Mouse (Mus musculus) heart, embryonic 11.5 days (tissue): Measurements from ENCODE around the gene Tubb3. TPM values are rescaled to one million over a fixed set of nuclear protein-coding genes. Genes with fewer than 3 reads are reported as not detected.

Source experiments
- ATAC-seq: fragments of 200-750 bp; cut with Nextera tagmentation; replicated peaks from 2 replicates; pipeline ENCODE4 v1.8.0; 2017; ENCODE audit warnings: moderate library complexity; ENCODE audit not compliant: insufficient number of reproducible peaks, low FRiP score, low TSS enrichment
- H3K27ac ChIP-seq: fragments of 300-500 bp; sonication (generic); 2 replicates; pipeline ENCODE4 v1.5.1; 2014; ENCODE audit warnings: mild to moderate bottlenecking, low read depth, low read length
- H3K27me3 ChIP-seq: fragments of 300-500 bp; sonication (generic); 2 replicates; pipeline ENCODE4 v1.6.1; 2014; ENCODE audit warnings: mild to moderate bottlenecking, low read length, mixed read lengths; ENCODE audit not compliant: control insufficient read depth, insufficient read depth
- H3K36me3 ChIP-seq: fragments of 300-500 bp; sonication (generic); 2 replicates; pipeline ENCODE4 v1.6.1; 2014; ENCODE audit warnings: mild to moderate bottlenecking, low read length, moderate library complexity, mixed read lengths; ENCODE audit not compliant: control insufficient read depth, insufficient read depth
- H3K4me1 ChIP-seq: fragments of 300-500 bp; sonication (generic); 2 replicates; pipeline ENCODE4 v1.6.1; 2014; ENCODE audit warnings: low read length; ENCODE audit not compliant: control insufficient read depth, insufficient read depth
- H3K4me2 ChIP-seq: fragments of 300-500 bp; sonication (generic); 2 replicates; pipeline ENCODE4 v1.6.1; 2014; ENCODE audit warnings: mild to moderate bottlenecking, moderate library complexity
- H3K4me3 ChIP-seq: fragments of 300-500 bp; sonication (generic); 2 replicates; pipeline ENCODE4 v1.5.1; 2014; ENCODE audit warnings: low read depth, low read length
- H3K9ac ChIP-seq: fragments of 300-500 bp; sonication (generic); 2 replicates; pipeline ENCODE4 v1.6.1; 2014; ENCODE audit warnings: mild to moderate bottlenecking, low read depth, low read length, moderate library complexity
- H3K9me3 ChIP-seq: fragments of 300-500 bp; sonication (generic); replicated peaks from 2 replicates; pipeline ENCODE4 v1.6.1; 2016; ENCODE audit warnings: low read length; ENCODE audit not compliant: control insufficient read depth
- WGBS: fragments of 180-500 bp; shearing (Covaris S2); extraction: QIAGEN DNeasy Blood & Tissue Kit; methylation state at CpG from one replicate; pipeline ENCODE4 v1.1.7; 2014; ENCODE audit not compliant: insufficient replicate concordance; 5-methylcytosine and 5-hydroxymethylcytosine counted together
- polyA plus RNA-seq: library from polyadenylated mRNA; unstranded; fragments of >200 nt; fragmentation: Nextera tagmentation; extraction: Ambion mirVana; gene quantifications from 2 replicates; pipeline ENCODE4 v1.2.1, GENCODE M21; 2014

Tubb3 gene
- polyA plus RNA-seq, 1 experiment from 2014 or later, result 13.8 TPM

DNA sequence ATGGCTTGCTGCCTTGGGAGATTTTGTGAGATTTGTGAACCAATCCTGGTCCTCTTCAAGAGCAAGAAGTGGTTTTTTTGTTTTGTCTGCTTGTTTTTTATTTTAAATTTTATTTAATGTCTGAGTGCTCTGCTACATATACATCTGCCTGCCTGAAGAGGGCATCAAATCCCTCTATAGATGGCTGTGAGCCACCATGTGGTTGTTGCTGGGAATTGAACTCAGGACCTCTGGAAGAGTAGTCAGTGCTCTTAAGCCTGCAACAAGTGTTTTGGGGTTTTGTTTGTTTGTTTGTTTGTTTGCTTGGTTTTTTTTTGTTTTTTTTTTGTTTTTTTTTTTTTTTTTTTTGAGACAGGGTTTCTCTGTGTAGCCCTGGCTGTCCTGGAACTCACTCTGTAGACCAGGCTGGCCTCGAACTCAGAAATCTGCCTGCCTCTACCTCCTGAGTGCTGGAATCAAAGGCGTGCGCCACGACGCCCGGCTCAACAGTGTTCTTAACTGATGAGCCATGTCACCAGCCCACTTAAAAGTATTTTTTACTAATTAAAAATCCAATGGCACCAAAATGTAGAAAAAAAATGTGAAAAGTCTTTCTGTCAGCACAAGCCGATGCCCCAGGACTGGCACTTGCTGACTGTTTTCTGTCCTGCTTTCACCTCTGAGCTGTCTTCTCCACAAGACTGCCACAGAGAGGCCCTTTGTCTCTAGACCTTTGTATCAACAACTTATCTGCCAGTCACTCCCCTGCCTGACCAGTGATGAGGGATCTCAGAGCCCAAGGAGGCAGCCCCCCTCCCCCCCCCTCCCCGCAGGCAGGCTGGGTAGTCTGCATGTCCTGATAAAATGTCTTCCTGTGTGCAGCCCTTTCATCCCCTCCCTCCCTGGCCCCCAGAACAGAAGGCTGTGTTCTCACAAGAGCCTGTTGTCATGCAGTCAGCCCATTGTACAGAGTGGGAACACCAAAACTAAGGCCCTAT, 5.0 kb downstream of the Tubb3 start:
- H3K9me3 ChIP-seq, result no peaks in the 10 kb centered on the region
- ATAC-seq, result no peak

DNA sequence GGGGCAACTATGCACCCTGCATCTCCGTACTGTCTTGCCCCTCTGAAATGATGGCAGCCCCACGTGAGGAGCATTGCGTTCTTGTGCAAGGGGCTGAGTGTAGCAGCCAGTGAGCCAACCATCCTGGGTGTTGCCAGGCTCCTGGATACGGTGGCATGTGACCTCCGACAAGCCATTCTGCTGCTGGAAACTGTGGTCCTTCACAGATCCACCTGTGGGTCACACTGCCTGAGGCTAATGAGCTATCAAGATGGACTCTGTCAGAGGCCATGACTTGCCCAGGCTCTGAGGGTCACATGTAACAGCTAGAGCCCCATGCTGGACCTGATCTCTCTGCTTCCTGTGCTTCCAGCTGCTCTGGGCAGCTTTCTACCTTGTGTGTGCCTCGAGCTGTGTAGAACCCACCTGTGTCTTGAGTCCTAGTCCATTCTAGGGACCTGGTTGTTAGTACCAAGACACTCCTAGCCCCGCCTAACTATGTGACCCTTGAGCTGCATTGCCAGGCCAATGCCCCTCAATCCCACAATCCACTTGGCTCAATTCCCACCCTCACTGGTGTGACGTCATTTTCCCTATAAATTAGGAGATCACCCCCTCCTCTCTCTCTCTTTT, 5.8 kb downstream of the Tubb3 start:
- no peak overlapping the region for H3K4me2 ChIP-seq
- H3K9ac ChIP-seq, result no peak overlapping the region
- H3K4me1 ChIP-seq, result peaks cover 2% of the 10 kb centered on the region; the same call in 1 of the 2 replicates
- H3K9me3 ChIP-seq, result no peaks in the 10 kb centered on the region
- 72% methylated on average over 8 of the region's 8 CpGs for WGBS
- H3K36me3 ChIP-seq, result no peaks in the 10 kb centered on the region
- no peak overlapping the region for H3K4me3 ChIP-seq
- H3K27ac ChIP-seq, result no peak overlapping the region
- ATAC-seq, result no peak
- H3K27me3 ChIP-seq, result peaks cover 22% of the 10 kb centered on the region

More for the DNA sequence above, 5.0 kb downstream of the Tubb3 start:
- Histone ChIP-seq H3K4me3 (no peak overlapping the region), H3K4me1 (peaks cover 8% of the 10 kb centered on the region), H3K9ac (no peak overlapping the region), H3K27me3 (peaks cover 30% of the 10 kb centered on the region), H3K36me3 (no peaks in the 10 kb centered on the region), H3K27ac (no peak overlapping the region), H3K4me2 (no peak overlapping the region)
- WGBS, result 44% methylated on average over 8 of the region's 8 CpGs

DNA sequence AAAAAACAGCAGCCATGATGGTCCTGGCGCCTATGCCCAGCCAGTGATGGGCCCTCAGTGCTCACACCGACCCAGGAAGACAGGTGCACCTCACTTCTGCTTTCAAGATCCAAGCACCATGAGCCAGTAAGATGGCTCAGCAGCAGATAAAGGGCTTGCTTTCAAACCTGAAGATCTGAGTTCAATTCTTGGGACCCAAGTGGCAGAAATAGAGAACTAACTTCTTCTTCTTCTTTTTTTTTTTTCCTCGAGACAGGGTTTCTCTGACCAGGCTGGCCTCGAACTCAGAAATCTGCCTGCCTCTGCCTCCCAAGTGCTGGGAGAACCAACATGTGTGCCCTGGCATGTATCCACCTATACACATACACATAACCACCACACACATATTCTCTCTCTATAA, 8.5 kb downstream of the Tubb3 start:
- 85% methylated on average over 4 of the region's 4 CpGs for WGBS

DNA sequence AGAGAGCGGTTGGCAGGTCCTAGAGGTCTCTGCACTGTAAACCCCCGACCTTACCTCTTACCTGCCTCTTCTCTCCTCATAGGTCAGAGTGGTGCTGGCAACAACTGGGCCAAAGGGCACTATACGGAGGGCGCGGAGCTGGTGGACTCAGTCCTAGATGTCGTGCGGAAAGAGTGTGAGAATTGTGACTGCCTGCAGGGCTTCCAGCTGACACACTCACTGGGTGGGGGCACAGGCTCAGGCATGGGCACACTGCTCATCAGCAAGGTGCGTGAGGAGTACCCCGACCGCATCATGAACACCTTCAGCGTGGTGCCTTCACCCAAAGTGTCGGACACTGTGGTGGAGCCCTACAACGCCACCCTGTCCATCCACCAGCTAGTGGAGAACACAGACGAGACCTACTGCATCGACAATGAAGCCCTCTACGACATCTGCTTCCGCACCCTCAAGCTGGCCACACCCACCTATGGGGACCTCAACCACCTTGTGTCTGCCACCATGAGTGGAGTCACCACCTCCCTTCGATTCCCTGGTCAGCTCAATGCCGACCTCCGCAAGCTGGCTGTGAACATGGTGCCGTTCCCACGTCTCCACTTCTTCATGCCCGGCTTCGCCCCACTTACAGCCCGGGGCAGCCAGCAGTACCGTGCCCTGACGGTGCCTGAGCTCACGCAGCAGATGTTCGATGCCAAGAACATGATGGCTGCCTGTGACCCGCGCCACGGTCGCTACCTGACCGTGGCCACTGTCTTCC, 9.5 kb downstream of the Tubb3 start:
- Histone ChIP-seq H3K27me3 (no peaks in the 10 kb centered on the region), H3K4me1 (peaks cover 2% of the 10 kb centered on the region; the same call in 1 of the 2 replicates), H3K27ac (no peak overlapping the region), H3K36me3 (no peaks in the 10 kb centered on the region), H3K4me2 (no peak overlapping the region), H3K9ac (no peak overlapping the region), H3K4me3 (no peak overlapping the region), H3K9me3 (no peaks in the 10 kb centered on the region)
- no peak for ATAC-seq
- 91% methylated on average over 34 of the region's 34 CpGs for WGBS

More for the DNA sequence above, 8.5 kb downstream of the Tubb3 start:
- Histone ChIP-seq H3K9me3 (no peaks in the 10 kb centered on the region), H3K27ac (no peak overlapping the region), H3K4me3 (no peak overlapping the region), H3K9ac (no peak overlapping the region), H3K4me2 (no peak overlapping the region), H3K36me3 (no peaks in the 10 kb centered on the region), H3K27me3 (no peaks in the 10 kb centered on the region), H3K4me1 (peaks cover 2% of the 10 kb centered on the region; the same call in 1 of the 2 replicates)
- no peak for ATAC-seq

- Histone ChIP-seq H3K4me3 (no peak overlapping the region), H3K4me2 (no peak overlapping the region), H3K9me3 (no peaks in the 10 kb centered on the region), H3K4me1 (peaks cover 2% of the 10 kb centered on the region; the same call in 1 of the 2 replicates), H3K9ac (no peak overlapping the region), H3K36me3 (no peaks in the 10 kb centered on the region), H3K27ac (no peak overlapping the region), H3K27me3 (no peaks in the 10 kb centered on the region)
- no peak for ATAC-seq
- 84% methylated on average over 19 of the region's 19 CpGs for WGBS
Measured at GRCm38 (mm10) chr8:123421325-123421724, 10.1 kb downstream of the Tubb3 start.

DNA sequence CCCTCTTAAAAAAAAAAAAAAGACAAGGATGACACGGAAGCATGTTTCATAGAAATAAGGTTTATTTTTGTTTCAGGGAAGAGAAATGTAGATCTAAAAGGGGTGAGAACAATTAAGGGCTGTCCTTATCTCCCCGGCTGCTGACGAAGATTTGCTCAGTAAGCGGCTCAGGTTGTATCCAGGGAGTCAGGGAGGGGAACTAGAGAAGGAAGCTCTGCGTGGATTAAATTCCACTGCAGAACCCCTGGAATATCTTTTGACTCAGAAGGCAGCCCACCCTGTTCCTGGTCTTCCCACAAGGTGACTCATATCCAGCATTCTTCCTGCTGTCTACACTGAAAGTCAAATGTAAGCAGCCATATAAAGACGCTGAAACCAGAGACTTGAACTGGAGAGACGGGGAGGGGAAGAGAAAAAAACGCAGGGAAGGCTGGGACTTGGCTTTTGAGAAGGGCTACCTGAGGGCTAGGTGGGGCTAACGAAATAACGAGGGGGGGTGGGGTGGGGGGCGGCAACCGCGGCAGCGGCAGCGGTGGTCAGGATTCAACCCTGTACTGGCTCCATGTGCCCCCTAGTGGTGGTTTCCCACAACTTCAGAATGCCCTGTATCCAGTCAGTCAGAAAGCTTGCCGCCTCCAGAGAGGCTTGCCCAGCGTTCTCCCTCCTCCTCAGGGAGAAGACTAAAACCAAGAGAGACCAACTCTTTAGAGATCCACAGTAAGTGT, 11.0 kb downstream of the Tubb3 start:
- Histone ChIP-seq H3K4me2 (peak overlapping the region; percentile 61), H3K9ac (peak overlapping the region; percentile 3; the same call in 1 of the 2 replicates), H3K27me3 (no peaks in the 10 kb centered on the region), H3K9me3 (peaks cover 6% of the 10 kb centered on the region; the same call in 1 of the 2 replicates), H3K36me3 (no peaks in the 10 kb centered on the region), H3K27ac (no peak overlapping the region), H3K4me3 (peak overlapping the region; percentile 33), H3K4me1 (no peaks in the 10 kb centered on the region)
- WGBS, result 5% methylated on average over 17 of the region's 17 CpGs
- no peak for ATAC-seq

- Histone ChIP-seq H3K4me1 (no peaks in the 10 kb centered on the region), H3K27ac (no peak overlapping the region), H3K9ac (peak overlapping the region; percentile 3; the same call in 1 of the 2 replicates), H3K36me3 (no peaks in the 10 kb centered on the region), H3K9me3 (peaks cover 10% of the 10 kb centered on the region), H3K4me3 (no peak overlapping the region), H3K4me2 (peak overlapping the region; percentile 61; the same call in 1 of the 2 replicates), H3K27me3 (no peaks in the 10 kb centered on the region)
- 10% methylated on average over 3 of the region's 3 CpGs for WGBS
- ATAC-seq, result no peak
Measured at GRCm38 (mm10) chr8:123422781-123423159, 11.5 kb downstream of the Tubb3 start.

GRCm38 (mm10) chr8:123423441-123423840, 12.2 kb downstream of the Tubb3 start, which contains the start of gene Def8:
TSS of gene Def8 (plus strand) at chr8:123423527.
- 74% methylated on average over 7 of the region's 7 CpGs for WGBS
- Histone ChIP-seq H3K9me3 (peaks cover 16% of the 10 kb centered on the region), H3K4me1 (no peaks in the 10 kb centered on the region), H3K9ac (peak within 1 kb of the TSS; percentile 3; the same call in 1 of the 2 replicates), H3K4me2 (peak within 1 kb of the TSS; percentile 61), H3K36me3 (no peaks in the 10 kb centered on the region), H3K4me3 (peak within 1 kb of the TSS; percentile 33), H3K27me3 (no peaks in the 10 kb centered on the region), H3K27ac (no peak within 1 kb of the TSS)
- ATAC-seq, result no peak
